Mouse (Mus musculus): ENCODE measurements at regions not wholly inside any gene's neighbourhood (a gene's known extent, or its start where the extent isn't known, plus 50 kb on each side); places are given as distances from the start of the nearest gene placed in this dataset.

GRCm38 (mm10) chr3:60305399-60305798 lies 167.2 kb upstream of the Mbnl1 start:
- TF ChIP-seq CTCF (IDR thresholded peaks at IDR 0.05; ENCODE audit: borderline replicate concordance, insufficient read depth, low read depth, low read length) = no peak
- TF ChIP-seq POLR2A (IDR thresholded peaks at IDR 0.05; ENCODE audit: borderline replicate concordance, insufficient read depth, low read length) = no peak
